Comparison of ENCODE assay signal across 18 mouse cellular contexts in the genomic region with DNA sequence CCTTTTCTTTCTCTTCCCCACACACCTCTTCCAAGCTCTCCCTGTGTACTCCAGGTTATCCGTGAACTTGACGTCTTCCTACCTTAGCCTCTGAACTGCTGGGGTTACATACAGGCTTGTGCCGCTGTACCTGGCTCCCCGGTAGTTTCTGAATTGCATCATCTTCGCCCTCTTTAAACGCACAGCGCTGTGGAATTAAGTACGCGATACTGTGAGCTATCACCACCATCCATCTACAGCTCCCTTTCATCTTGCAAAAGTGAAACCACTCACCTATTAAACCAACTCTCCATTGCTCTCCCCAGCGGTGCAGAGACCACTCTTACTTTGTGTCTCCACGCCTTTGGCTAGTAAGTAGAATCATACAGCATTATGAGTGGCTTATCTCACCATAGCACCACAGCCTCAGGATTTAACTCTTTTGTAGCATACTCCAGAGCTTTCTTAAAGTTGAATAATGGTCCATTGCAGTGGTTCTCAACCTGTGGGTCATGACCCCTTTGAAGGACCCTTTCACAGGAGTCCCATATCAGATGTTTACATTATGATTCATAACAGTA. TPM values are rescaled to one million over a fixed set of nuclear protein-coding genes. Genes with fewer than 3 reads are reported as not detected.
DNase-seq lines count a peak whose midpoint lies in the region; ATAC-seq and TF ChIP-seq lines count a peak whose summit lies in the region.
"Had no signal": no experiment of that assay in that cellular context is flagged by ENCODE, and none has a peak within 500 bp of the region (broad histone marks: within the 10 kb centered on the region; RNA-seq: fewer than 3 reads in every experiment).

No protein-coding gene starts in this region.

- no peak for TF ChIP-seq EP300 in MEL (IDR thresholded peaks at IDR 0.05; ENCODE audit: low read depth in 1 of 2, low read length in 2 of 2)

- peak overlapping the region; percentile 26 for H3K4me2 ChIP-seq in lung, embryonic 15.5 days
- H3K4me2 ChIP-seq: heart, embryonic 12.5 days had no signal

- ATAC-seq in lung, embryonic 15.5 days (ENCODE audit: borderline replicate concordance, extremely low read depth, low FRiP score, low TSS enrichment) = peak; percentile 42
- ATAC-seq: forebrain, embryonic 14.5 days had no signal

- no peaks in the 10 kb centered on the region; a peak in 1 of 4 replicates for H3K27me3 ChIP-seq in MEL (ENCODE audit: control insufficient read depth in 1 of 2, insufficient read depth in 2 of 2, low read length in 2 of 2)
- no peaks in the 10 kb centered on the region for H3K27me3 ChIP-seq in lung, embryonic 15.5 days
- H3K27me3 ChIP-seq: heart, embryonic 12.5 days had no signal

- H3K27ac ChIP-seq in MEL (ENCODE audit: control insufficient read depth, low read depth, low read length) = peak overlapping the region; percentile 40
- peak overlapping the region; percentile 69 for H3K27ac ChIP-seq in lung, embryonic 15.5 days
- H3K27ac ChIP-seq: embryonic facial prominence, embryonic 10.5 days; gastrocnemius, adult 2 months; hindbrain, embryonic 10.5 days had no signal

- peak overlapping the region; percentile 55 for H3K4me3 ChIP-seq in lung, adult 2 months (replicated peaks; ENCODE audit: extremely low read depth, low read depth, low read length)
- peak overlapping the region; percentile 72 to 86 for H3K4me3 ChIP-seq in MEL (ENCODE audit: control insufficient read depth in 1 of 2, insufficient read depth in 1 of 2, low read depth in 2 of 2, low read length in 2 of 2)
- H3K4me3 ChIP-seq in lung, embryonic 15.5 days = peak overlapping the region; percentile 23
- H3K4me3 ChIP-seq: embryonic facial prominence, embryonic 10.5 days; gastrocnemius, adult 2 months; heart, embryonic 12.5 days; hindbrain, embryonic 10.5 days had no signal

- no peaks in the 10 kb centered on the region for H3K79me2 ChIP-seq in MEL (ENCODE audit: control insufficient read depth, insufficient read depth, low read length, poor library complexity)

- no peaks in the 10 kb centered on the region for H3K4me1 ChIP-seq in lung, adult 2 months (ENCODE audit: control insufficient read depth, insufficient read depth, low read length)
- peaks cover 0 to 4% of the 10 kb centered on the region in 2 experiments; a peak in 1 of 4 replicates for H3K4me1 ChIP-seq in MEL (ENCODE audit: control insufficient read depth in 1 of 2, insufficient read depth in 2 of 2, low read length in 2 of 2)
- H3K4me1 ChIP-seq in lung, embryonic 15.5 days = no peaks in the 10 kb centered on the region

- DNase-seq in lung, adult 2 months = peak; percentile 26
- DNase-seq in lung, postnatal 4 days = no peak
- DNase-seq in MEL (ENCODE audit: low read depth, low spot score) = peak; percentile 72
- peak; percentile 25 for DNase-seq in lung, postnatal 36 days
- no peak for DNase-seq in kidney, postnatal 4 days
- DNase-seq in testis, postnatal 14 days (ENCODE audit: low spot score) = no peak
- DNase-seq: adrenal gland, adult 2 months; adrenal gland, postnatal 25 days; cerebellum, adult 2 months; cerebellum, postnatal 10 days; gastrocnemius, adult 2 months; gastrocnemius, postnatal 25 days had no signal

- TF ChIP-seq CTCF in lung, adult 2 months (IDR thresholded peaks at IDR 0.05; ENCODE audit: insufficient read depth, low read length) = no peak
- TF ChIP-seq CTCF in MEL (IDR thresholded peaks at IDR 0.05 in 2 of 3, conservative IDR thresholded peaks at IDR 0.05 in 1 of 3; ENCODE audit: control insufficient read depth in 1 of 3, insufficient read depth in 1 of 3, low read depth in 2 of 3, low read length in 3 of 3, poor library complexity in 1 of 3, severe bottlenecking in 1 of 3) = no peak

- H3K9me3 ChIP-seq in MEL (replicated peaks; ENCODE audit: insufficient read depth, low read length) = no peaks in the 10 kb centered on the region
- H3K9me3 ChIP-seq in lung, embryonic 15.5 days = no peaks in the 10 kb centered on the region
- H3K9me3 ChIP-seq: embryonic facial prominence, embryonic 10.5 days; heart, embryonic 12.5 days; hindbrain, embryonic 10.5 days had no signal

- H3K36me3 ChIP-seq in MEL (ENCODE audit: control insufficient read depth in 1 of 2, insufficient read depth in 2 of 2, low read length in 2 of 2) = peaks cover 0 to 6% of the 10 kb centered on the region in 2 experiments; a peak in 2 of 4 replicates
- no peaks in the 10 kb centered on the region for H3K36me3 ChIP-seq in lung, embryonic 15.5 days
- H3K36me3 ChIP-seq: embryonic facial prominence, embryonic 10.5 days; heart, embryonic 12.5 days; hindbrain, embryonic 10.5 days had no signal

- WGBS in lung, adult 2 months = 65% methylated on average over 11 of the region's 11 CpGs
- 55% methylated on average over 11 of the region's 11 CpGs for WGBS in lung, embryonic 15.5 days

- no peak for TF ChIP-seq RAD21 in MEL (IDR thresholded peaks at IDR 0.05; ENCODE audit: low read depth, low read length)

- H3K9ac ChIP-seq in MEL (ENCODE audit: control insufficient read depth, low read depth, low read length, poor library complexity, severe bottlenecking) = peak overlapping the region; percentile 61
- no peak overlapping the region for H3K9ac ChIP-seq in lung, embryonic 15.5 days
- H3K9ac ChIP-seq: heart, embryonic 12.5 days had no signal

- TF ChIP-seq POLR2A in lung, adult 2 months (IDR thresholded peaks at IDR 0.05; ENCODE audit: borderline replicate concordance, extremely low read depth, low read depth, low read length) = no peak
- peak in 1 of 2 experiments; percentile 44; a peak in 2 of 4 replicates for TF ChIP-seq POLR2A in MEL (IDR thresholded peaks at IDR 0.05; ENCODE audit: control insufficient read depth in 1 of 2, insufficient read depth in 1 of 2, low read depth in 1 of 2, low read length in 2 of 2, poor library complexity in 1 of 2)

TF ChIP-seq in MEL, 35 proteins besides CTCF, POLR2A, EP300 and RAD21:
- TF ChIP-seq TCF12 (IDR thresholded peaks at IDR 0.05; ENCODE audit: low read depth, low read length) = no peak
- TF ChIP-seq GABPA (IDR thresholded peaks at IDR 0.05; ENCODE audit: low read depth, low read length) = no peak
- no peak for TF ChIP-seq POLR2AphosphoS2 (IDR thresholded peaks at IDR 0.05; ENCODE audit: low read length)
- no peak for TF ChIP-seq CHD1 (IDR thresholded peaks at IDR 0.05; ENCODE audit: low read depth, low read length)
- no peak for TF ChIP-seq ELF1 (IDR thresholded peaks at IDR 0.05; ENCODE audit: low read depth, low read length)
- peak; percentile 72 for TF ChIP-seq GATA1 (IDR thresholded peaks at IDR 0.05; ENCODE audit: low read depth, low read length)
- TF ChIP-seq KAT2A (conservative IDR thresholded peaks at IDR 0.05; ENCODE audit: low read depth, low read length) = no peak
- no peak for TF ChIP-seq ZC3H11A (IDR thresholded peaks at IDR 0.05; ENCODE audit: low read depth, low read length)
- peak; percentile 68 for TF ChIP-seq SIN3A (IDR thresholded peaks at IDR 0.05; ENCODE audit: low read length)
- TF ChIP-seq E2F4 (IDR thresholded peaks at IDR 0.05; ENCODE audit: borderline replicate concordance, low read depth, low read length) = no peak
- 0 out of 2 replicates have a peak, but pooled peaks have one; percentile 14 for TF ChIP-seq TBP (IDR thresholded peaks at IDR 0.05; ENCODE audit: low read depth, low read length)
TF ChIP-seq in MEL: peak in this region for 3.

RNA-seq across cellular contexts. Expression of a gene that starts 24.5 kb away (rescaled TPM):
- polyA plus RNA-seq in lung, adult 2 months (2012; rRNA removed) = 19.5 and 23.1 TPM in 2 replicates
- 46.6 and 47.7 TPM in 2 replicates for total RNA-seq in MEL (2012; rRNA removed)
- 10 to 100 TPM in 1 of 2 experiments, not detected in 1; 61.6 TPM for polyA plus RNA-seq in MEL (2012; ENCODE audit: insufficient read depth in 1 of 2, insufficient read length in 2 of 2, low read depth in 1 of 2, low replicate concordance in 2 of 2, missing spikeins in 1 of 2)
- polyA plus RNA-seq in lung, embryonic 15.5 days (2015; fragmentation: Nextera tagmentation; extraction: Ambion mirVana) = 88.7 and 94.3 TPM in 2 replicates

RNA-seq across cellular contexts. Expression of a gene that starts 51.3 kb away (rescaled TPM):
- 55.7 and 58.7 TPM in 2 replicates for polyA plus RNA-seq in lung, adult 2 months (2012; rRNA removed)
- total RNA-seq in MEL (2012; rRNA removed) = not detected in 2 replicates
- not detected for polyA plus RNA-seq in MEL (2012; ENCODE audit: insufficient read depth in 1 of 2, insufficient read length in 2 of 2, low read depth in 1 of 2, low replicate concordance in 2 of 2, missing spikeins in 1 of 2)
- 23.6 and 25.1 TPM in 2 replicates for polyA plus RNA-seq in lung, embryonic 15.5 days (2015; fragmentation: Nextera tagmentation; extraction: Ambion mirVana)
- total RNA-seq: granulocyte monocyte progenitor cell, adult 5-6 weeks had no signal

Comparison
In these comparisons a context has a peak if more than half of its experiments do, and no peak if none do; other contexts are left out.
1. DNase-seq: peak in lung, adult 2 months (single experiment), MEL (single experiment) and lung, postnatal 36 days (single experiment); none in lung, postnatal 4 days (0 of 2), kidney, postnatal 4 days (0 of 2) and testis, postnatal 14 days (single experiment).
2. H3K4me3 ChIP-seq: peak in every context shown above with its lines; median percentile 79 in MEL; 55 in lung, adult 2 months; 23 in lung, embryonic 15.5 days.
3. RNA of a gene that starts 51.3 kb away (polyA plus RNA-seq): 55.7 to 58.7 TPM in lung, adult 2 months and 23.6 to 25.1 TPM in lung, embryonic 15.5 days; not detected in MEL; every median in the first group is over 10 times any median in the second.